Mouse (Mus musculus): Measurements from ENCODE around the gene Scube1. TPM values are rescaled to one million over a fixed set of nuclear protein-coding genes. Genes with fewer than 3 reads are reported as not detected.

Scube1 gene
- polyA plus RNA-seq (2016; fragmentation: Nextera tagmentation; extraction: Ambion mirVana): 33.6 and 36.7 TPM in 2 replicates

- WGBS: under 1% methylated on average over 48 of the region's 51 CpGs
- peak within 1 kb of the TSS; percentile 93 for H3K4me2 ChIP-seq
- peaks cover 40% of the 10 kb centered on the region for H3K4me1 ChIP-seq (replicated peaks)
- H3K4me3 ChIP-seq (replicated peaks): peak within 1 kb of the TSS; percentile 73
- peak within 1 kb of the TSS; percentile 59 for H3K27ac ChIP-seq
- peak; percentile 83 for ATAC-seq (ENCODE audit: insufficient number of reproducible peaks, insufficient read depth, low FRiP score, low TSS enrichment, low read depth)
- H3K27me3 ChIP-seq: peaks cover 69% of the 10 kb centered on the region
- peaks cover 14% of the 10 kb centered on the region; the same call in 1 of the 2 replicates for H3K36me3 ChIP-seq
- H3K9me3 ChIP-seq: no peaks in the 10 kb centered on the region
- peak within 1 kb of the TSS; percentile 75 for H3K9ac ChIP-seq (replicated peaks)
Observed at GRCm38 (mm10) chr15:83724886-83725269, at the start of gene Scube1. Scube1 (minus strand) TSS chr15:83725021.

GRCm38 (mm10) chr15:83772953-83773352 lies 48.1 kb upstream of the Scube1 start:
- 89% methylated on average over 4 of the region's 4 CpGs for WGBS

GRCm38 (mm10) chr15:83772460-83772859 lies 47.6 kb upstream of the Scube1 start:
- H3K4me3 ChIP-seq (replicated peaks): no peak overlapping the region
- no peak for ATAC-seq (ENCODE audit: insufficient number of reproducible peaks, insufficient read depth, low FRiP score, low TSS enrichment, low read depth)
- no peak overlapping the region for H3K4me2 ChIP-seq
- H3K27ac ChIP-seq: no peak overlapping the region
- no peak overlapping the region for H3K9ac ChIP-seq (replicated peaks)
- no peaks in the 10 kb centered on the region for H3K36me3 ChIP-seq
- peaks cover 52% of the 10 kb centered on the region for H3K27me3 ChIP-seq
- no peaks in the 10 kb centered on the region for H3K4me1 ChIP-seq (replicated peaks)
- no peaks in the 10 kb centered on the region for H3K9me3 ChIP-seq
- WGBS: 48% methylated on average over 5 of the region's 5 CpGs

More at GRCm38 (mm10) chr15:83772953-83773352, 48.1 kb upstream of the Scube1 start:
- Histone ChIP-seq H3K36me3 (no peaks in the 10 kb centered on the region), H3K27ac (no peak overlapping the region), H3K4me2 (no peak overlapping the region), H3K4me3 (replicated peaks) (no peak overlapping the region), H3K4me1 (replicated peaks) (no peaks in the 10 kb centered on the region), H3K9ac (replicated peaks) (no peak overlapping the region), H3K27me3 (peaks cover 55% of the 10 kb centered on the region), H3K9me3 (no peaks in the 10 kb centered on the region)
- no peak for ATAC-seq (ENCODE audit: insufficient number of reproducible peaks, insufficient read depth, low FRiP score, low TSS enrichment, low read depth)

- H3K27me3 ChIP-seq: peaks cover 44% of the 10 kb centered on the region
- no peak overlapping the region for H3K9ac ChIP-seq (replicated peaks)
- no peaks in the 10 kb centered on the region for H3K36me3 ChIP-seq
- WGBS: 81% methylated on average over 8 of the region's 8 CpGs
- no peak overlapping the region for H3K27ac ChIP-seq
- no peaks in the 10 kb centered on the region for H3K9me3 ChIP-seq
- ATAC-seq (ENCODE audit: insufficient number of reproducible peaks, insufficient read depth, low FRiP score, low TSS enrichment, low read depth): no peak
- no peak overlapping the region for H3K4me3 ChIP-seq (replicated peaks)
- H3K4me1 ChIP-seq (replicated peaks): no peaks in the 10 kb centered on the region
- H3K4me2 ChIP-seq: no peak overlapping the region
Observed at GRCm38 (mm10) chr15:83771346-83772053, 46.7 kb upstream of the Scube1 start.

GRCm38 (mm10) chr15:83765388-83766029 lies 40.7 kb upstream of the Scube1 start:
- peaks cover 34% of the 10 kb centered on the region for H3K27me3 ChIP-seq

GRCm38 (mm10) chr15:83761512-83761911 lies 36.7 kb upstream of the Scube1 start:
- Histone ChIP-seq H3K4me2 (no peak overlapping the region), H3K27me3 (peaks cover 32% of the 10 kb centered on the region), H3K9me3 (no peaks in the 10 kb centered on the region), H3K9ac (replicated peaks) (no peak overlapping the region), H3K4me3 (replicated peaks) (no peak overlapping the region), H3K4me1 (replicated peaks) (peaks cover 19% of the 10 kb centered on the region), H3K36me3 (no peaks in the 10 kb centered on the region), H3K27ac (no peak overlapping the region)
- ATAC-seq (ENCODE audit: insufficient number of reproducible peaks, insufficient read depth, low FRiP score, low TSS enrichment, low read depth): no peak
- 85% methylated on average over 13 of the region's 13 CpGs for whole genome bisulfite sequencing

More at GRCm38 (mm10) chr15:83765388-83766029, 40.7 kb upstream of the Scube1 start:
- H3K27ac ChIP-seq: no peak overlapping the region
- WGBS: 23% methylated on average over 6 of the region's 6 CpGs
- no peak overlapping the region for H3K9ac ChIP-seq (replicated peaks)
- no peaks in the 10 kb centered on the region for H3K36me3 ChIP-seq
- H3K4me3 ChIP-seq (replicated peaks): no peak overlapping the region
- no peak for ATAC-seq (ENCODE audit: insufficient number of reproducible peaks, insufficient read depth, low FRiP score, low TSS enrichment, low read depth)
- peaks cover 19% of the 10 kb centered on the region for H3K4me1 ChIP-seq (replicated peaks)
- no peak overlapping the region for H3K4me2 ChIP-seq
- H3K9me3 ChIP-seq: no peaks in the 10 kb centered on the region

GRCm38 (mm10) chr15:83760683-83761082 lies 35.9 kb upstream of the Scube1 start:
- 7% methylated on average over 10 of the region's 10 CpGs for WGBS
- H3K4me1 ChIP-seq (replicated peaks): peaks cover 14% of the 10 kb centered on the region
- H3K9me3 ChIP-seq: no peaks in the 10 kb centered on the region
- no peak overlapping the region for H3K4me2 ChIP-seq
- no peak overlapping the region for H3K4me3 ChIP-seq (replicated peaks)
- H3K27ac ChIP-seq: no peak overlapping the region
- ATAC-seq (ENCODE audit: insufficient number of reproducible peaks, insufficient read depth, low FRiP score, low TSS enrichment, low read depth): no peak
- H3K27me3 ChIP-seq: peaks cover 37% of the 10 kb centered on the region
- H3K9ac ChIP-seq (replicated peaks): no peak overlapping the region
- no peaks in the 10 kb centered on the region for H3K36me3 ChIP-seq

- no peak overlapping the region for H3K9ac ChIP-seq (replicated peaks)
- H3K36me3 ChIP-seq: no peaks in the 10 kb centered on the region
- peaks cover 32% of the 10 kb centered on the region for H3K27me3 ChIP-seq
- H3K9me3 ChIP-seq: peaks cover 4% of the 10 kb centered on the region; the same call in 1 of the 2 replicates
- H3K4me1 ChIP-seq (replicated peaks): no peaks in the 10 kb centered on the region
- WGBS: 14% methylated on average over 4 of the region's 4 CpGs
- H3K27ac ChIP-seq: no peak overlapping the region
- H3K4me2 ChIP-seq: no peak overlapping the region
- ATAC-seq (ENCODE audit: insufficient number of reproducible peaks, insufficient read depth, low FRiP score, low TSS enrichment, low read depth): no peak
- no peak overlapping the region for H3K4me3 ChIP-seq (replicated peaks)
Observed at GRCm38 (mm10) chr15:83758958-83759357, 34.1 kb upstream of the Scube1 start.

- Histone ChIP-seq H3K4me3 (replicated peaks) (no peak overlapping the region), H3K4me2 (no peak overlapping the region), H3K27me3 (peaks cover 30% of the 10 kb centered on the region), H3K36me3 (no peaks in the 10 kb centered on the region), H3K27ac (no peak overlapping the region), H3K9me3 (peaks cover 4% of the 10 kb centered on the region; the same call in 1 of the 2 replicates), H3K9ac (replicated peaks) (no peak overlapping the region), H3K4me1 (replicated peaks) (no peaks in the 10 kb centered on the region)
- WGBS: 25% methylated on average over 9 of the region's 9 CpGs
- no peak for ATAC-seq (ENCODE audit: insufficient number of reproducible peaks, insufficient read depth, low FRiP score, low TSS enrichment, low read depth)
Observed at GRCm38 (mm10) chr15:83756742-83757141, 31.9 kb upstream of the Scube1 start.

GRCm38 (mm10) chr15:83749436-83749835 lies 24.6 kb upstream of the Scube1 start:
- no peak overlapping the region for H3K9ac ChIP-seq (replicated peaks)
- WGBS: 83% methylated on average over 9 of the region's 9 CpGs
- H3K4me2 ChIP-seq: no peak overlapping the region
- no peak overlapping the region for H3K4me3 ChIP-seq (replicated peaks)
- peaks cover 6% of the 10 kb centered on the region; the same call in 1 of the 2 replicates for H3K4me1 ChIP-seq (replicated peaks)
- peaks cover 1% of the 10 kb centered on the region; the same call in 1 of the 2 replicates for H3K9me3 ChIP-seq
- H3K27ac ChIP-seq: no peak overlapping the region
- no peaks in the 10 kb centered on the region for H3K36me3 ChIP-seq
- ATAC-seq (ENCODE audit: insufficient number of reproducible peaks, insufficient read depth, low FRiP score, low TSS enrichment, low read depth): no peak
- H3K27me3 ChIP-seq: peaks cover 8% of the 10 kb centered on the region

GRCm38 (mm10) chr15:83748986-83749385 lies 24.2 kb upstream of the Scube1 start:
- Histone ChIP-seq H3K9me3 (no peaks in the 10 kb centered on the region), H3K4me3 (replicated peaks) (no peak overlapping the region), H3K4me1 (replicated peaks) (peaks cover 6% of the 10 kb centered on the region; the same call in 1 of the 2 replicates), H3K27ac (no peak overlapping the region), H3K4me2 (no peak overlapping the region), H3K27me3 (peaks cover 8% of the 10 kb centered on the region), H3K36me3 (no peaks in the 10 kb centered on the region), H3K9ac (replicated peaks) (no peak overlapping the region)
- ATAC-seq (ENCODE audit: insufficient number of reproducible peaks, insufficient read depth, low FRiP score, low TSS enrichment, low read depth): no peak
- 78% methylated on average over 6 of the region's 6 CpGs for WGBS
